Mouse (Mus musculus) brain, embryonic 14.5 days (tissue): Measurements from ENCODE around the gene Matn1.

ENCODE experiments used
- CTCF ChIP-seq: fragments of 200-500 bp; IDR thresholded peaks from 2 replicates; pipeline ENCODE4 v1.5.1; 2012; ENCODE audit warnings: inconsistent platforms, mild to moderate bottlenecking, moderate library complexity, borderline replicate concordance; ENCODE audit not compliant: insufficient read depth, insufficient read length; ENCODE audit errors: extremely low read depth
- POLR2A ChIP-seq: fragments of 200-500 bp; IDR thresholded peaks from 2 replicates; pipeline ENCODE4 v1.6.1; 2012; ENCODE audit warnings: mild to moderate bottlenecking, inconsistent platforms, borderline replicate concordance; ENCODE audit not compliant: poor library complexity, insufficient read depth, insufficient read length, severe bottlenecking; ENCODE audit errors: extremely low read depth

DNA sequence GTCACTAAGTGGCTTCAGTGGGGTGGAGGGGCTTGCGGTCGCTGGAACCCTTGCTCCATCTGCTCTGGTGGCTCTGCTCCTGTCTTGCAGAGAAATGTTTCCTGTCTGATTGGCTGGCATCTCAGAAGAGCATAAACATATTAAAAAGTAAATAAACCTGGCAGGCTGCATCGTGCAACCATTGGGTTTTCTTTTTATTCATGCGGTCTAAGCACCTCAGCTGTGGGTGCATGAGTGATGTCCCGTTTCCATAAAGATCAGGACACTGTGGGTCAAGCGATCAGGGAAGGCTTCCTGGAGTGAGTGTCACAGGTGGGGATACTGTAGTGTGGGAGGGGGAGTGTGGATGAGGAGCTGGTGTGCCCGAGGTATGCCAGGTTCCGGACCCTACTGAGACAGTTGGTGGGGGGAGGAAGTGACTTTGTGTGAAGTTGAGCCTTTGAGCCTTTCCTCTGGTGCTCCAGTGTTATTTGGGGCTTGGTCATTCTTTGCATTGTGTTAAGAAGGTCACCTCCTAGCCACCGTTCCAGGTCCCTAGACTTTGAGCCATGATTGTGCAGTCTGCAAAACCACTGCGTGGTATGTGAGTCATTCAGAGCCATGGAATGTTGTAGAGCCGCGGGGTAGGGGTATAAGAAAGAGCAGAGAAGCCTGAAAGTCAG lies 29.0 kb upstream of the Matn1 start:
- TF ChIP-seq POLR2A (no peak), CTCF (no peak)
